Mouse (Mus musculus) 416B (cell line): ENCODE measurements around the gene Polr1c.
A peak's percentile ranks its signal among the peaks of the same experiment; 100 is the strongest.

ENCODE experiments used
- DNase-seq: peaks from one replicate; pipeline ENCODE4 v3.0.0; 2011; ENCODE audit warnings: low read depth

The Polr1c gene

GRCm38 (mm10) chr17:46265918-46266618, 18.2 kb upstream of the Polr1c start:
- peak; percentile 65 for DNase-seq

DNA sequence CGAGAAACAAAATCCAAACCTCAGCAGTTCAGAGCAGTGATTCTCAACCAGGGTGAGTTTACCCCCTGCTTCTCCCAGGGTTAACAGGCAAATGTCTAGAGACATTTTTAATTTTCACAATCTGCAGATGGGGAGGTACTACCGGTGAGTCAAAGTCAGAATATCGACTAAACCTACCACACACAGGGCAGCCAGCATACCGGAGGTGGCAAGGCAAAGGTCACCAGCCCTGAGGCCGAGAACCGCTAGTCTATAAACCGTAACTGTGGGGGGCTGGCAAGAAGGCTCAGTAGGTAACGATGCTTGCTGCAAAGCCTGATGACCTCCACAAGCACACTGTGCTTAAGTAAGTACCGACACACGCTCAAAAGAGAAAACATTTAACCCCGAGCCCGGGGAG, 17.6 kb upstream of the Polr1c start:
- DNase-seq = no peak

DNA sequence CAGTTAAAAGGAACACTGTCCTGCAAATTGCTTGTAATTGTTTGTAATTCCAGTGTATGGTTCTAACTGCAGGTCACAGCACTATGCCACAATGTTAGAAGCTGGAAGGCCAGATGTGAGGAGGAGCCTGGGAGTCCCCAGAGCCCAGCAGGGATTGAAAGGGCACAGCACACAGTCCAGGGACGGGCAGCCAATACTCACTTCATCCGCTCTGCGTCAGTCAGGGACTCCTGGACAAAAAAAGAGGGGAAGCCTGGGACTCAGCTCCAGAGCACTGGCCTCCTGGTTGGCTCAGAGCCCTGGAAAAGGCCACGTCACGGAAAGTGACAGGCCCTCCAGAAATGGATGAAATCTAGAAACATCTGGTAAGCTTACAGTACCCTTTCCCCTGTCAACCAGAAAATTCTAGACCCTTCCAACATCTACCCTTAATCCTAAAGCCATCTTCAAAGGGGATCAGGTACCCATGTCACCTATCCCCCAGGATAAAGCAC, 14.4 kb upstream of the Polr1c start:
- no peak for DNase-seq

GRCm38 (mm10) chr17:46259675-46260074, 11.8 kb upstream of the Polr1c start:
- DNase-seq = no peak

GRCm38 (mm10) chr17:46258279-46259053, 10.6 kb upstream of the Polr1c start:
- DNase-seq = no peak

DNA sequence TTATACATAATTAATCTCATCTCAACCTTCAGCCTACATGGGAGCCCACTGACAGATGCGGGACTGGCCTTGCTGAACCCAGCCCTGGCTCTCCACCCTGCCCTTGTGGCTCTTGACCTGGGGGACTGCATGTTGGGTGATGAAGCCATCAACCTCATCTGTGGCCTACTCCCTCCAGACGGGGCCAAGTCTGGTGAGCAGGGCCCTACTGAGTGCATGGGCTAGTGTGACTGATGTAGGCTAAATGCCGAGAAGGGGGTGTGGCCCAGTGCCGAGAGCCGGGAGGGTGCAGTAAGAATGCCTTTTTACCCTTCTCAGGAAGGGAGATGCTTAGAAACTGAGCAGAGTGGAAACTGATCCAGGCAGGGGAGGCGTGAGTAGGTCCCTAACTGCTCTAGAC, 7.3 kb upstream of the Polr1c start:
- no peak for DNase-seq

- no peak for DNase-seq
These were observed 6.3 kb upstream of the Polr1c start for GRCm38 (mm10) chr17:46254106-46254505.

DNA sequence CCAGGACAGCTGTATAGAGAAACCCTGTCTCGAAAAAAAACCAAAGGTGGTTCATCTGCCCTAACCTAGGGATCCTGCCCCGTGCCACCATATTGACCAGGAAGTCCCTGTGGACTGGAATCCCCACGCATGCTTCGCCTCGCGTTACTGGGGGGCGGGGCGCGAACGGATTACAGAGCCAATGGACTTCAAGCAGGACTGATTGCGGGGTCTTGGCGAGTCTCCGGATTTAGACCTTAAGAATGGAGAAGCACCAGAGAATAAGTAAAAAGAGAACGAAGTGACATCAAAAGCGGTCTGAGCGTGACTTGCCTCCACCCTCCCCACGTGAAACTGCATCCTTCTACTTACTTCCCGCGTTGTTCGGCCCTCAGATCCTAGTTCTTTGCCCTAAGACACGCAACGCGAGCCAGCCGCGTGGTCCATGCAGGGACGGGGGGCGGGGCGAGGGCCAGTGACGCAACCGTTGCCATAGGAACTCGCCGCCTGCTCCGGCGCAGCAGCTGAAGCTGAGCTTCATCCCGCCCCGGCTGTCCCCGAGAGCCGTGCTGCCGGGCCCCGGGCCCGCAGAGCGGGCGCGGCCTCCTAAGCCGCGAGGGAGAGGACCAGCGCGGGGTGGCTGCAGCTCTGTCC, 5.7 kb upstream of the Polr1c start, which contains the start of gene Lrrc73:
Gene Lrrc73, plus strand, starts transcription at position 80 of the 633 bp plus-strand sequence.
- peak; percentile 86 for DNase-seq

DNA sequence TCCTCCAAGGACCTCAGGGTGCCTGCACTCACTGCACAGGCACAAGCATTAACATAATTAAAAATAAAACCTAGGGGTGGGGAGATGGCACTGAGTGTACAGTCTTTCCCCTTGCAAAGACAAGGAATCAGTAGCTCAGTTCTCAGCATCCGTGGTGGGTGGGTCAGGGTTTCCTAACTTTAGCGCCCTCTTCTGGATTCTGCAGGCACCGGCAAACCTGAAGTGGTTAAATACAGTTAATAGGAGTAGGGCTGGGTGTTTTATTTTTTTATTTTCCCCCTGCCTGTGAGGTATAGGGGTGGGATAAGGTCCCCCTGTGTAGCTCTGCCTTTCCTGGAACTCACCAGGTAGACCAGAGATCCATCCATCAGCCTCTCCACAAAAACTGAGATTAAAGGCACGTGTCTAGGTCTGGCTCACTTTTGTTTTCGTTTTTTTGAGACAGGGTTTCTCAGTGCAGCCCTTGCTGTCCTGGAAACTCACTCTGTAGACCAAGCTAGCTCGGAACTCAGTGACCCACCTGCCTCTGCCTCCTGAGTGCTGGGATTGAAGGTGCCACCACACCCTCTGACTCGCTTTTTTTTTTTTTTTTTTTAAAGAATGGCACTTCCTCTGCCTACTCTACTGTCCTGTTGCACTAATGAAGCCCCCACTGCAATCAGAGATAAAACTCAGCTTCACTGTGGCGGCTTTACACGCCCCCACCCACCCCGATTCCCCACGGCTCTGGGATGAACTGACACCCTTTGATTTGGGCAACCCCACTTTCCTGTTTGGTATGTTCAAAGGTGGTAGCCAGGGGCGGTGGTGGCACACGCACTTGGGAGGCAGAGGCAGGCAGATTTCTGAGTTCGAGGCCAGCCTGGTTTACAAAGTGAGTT, 5.0 kb upstream of the Polr1c start:
- DNase-seq = peak; percentile 79

- peak; percentile 19 for DNase-seq
These were observed 3.3 kb upstream of the Polr1c start for GRCm38 (mm10) chr17:46251174-46251573.

- DNase-seq = no peak
These were observed 302 bp upstream of the Polr1c start for GRCm38 (mm10) chr17:46248189-46248522.

GRCm38 (mm10) chr17:46244579-46244978, 3.3 kb downstream of the Polr1c start:
- no peak for DNase-seq

DNA sequence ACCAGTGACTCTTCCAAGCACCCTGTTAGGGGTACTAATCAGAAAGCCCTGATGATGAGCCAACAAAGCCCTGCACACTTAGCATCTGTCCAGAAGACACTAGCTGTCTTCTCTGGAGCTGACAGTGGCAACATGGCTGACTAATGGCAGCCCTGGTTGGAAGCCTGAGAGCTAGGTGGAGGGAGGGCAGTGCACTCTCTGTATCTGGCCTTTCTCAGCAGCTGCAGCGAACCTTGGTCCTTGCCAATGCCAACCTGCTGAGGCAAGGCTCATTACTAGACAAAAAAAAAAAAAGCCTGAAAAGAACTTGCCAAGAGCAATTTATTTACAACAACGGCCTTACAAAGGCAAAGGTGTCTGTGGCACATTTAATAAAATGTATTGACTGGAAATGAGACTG, 4.2 kb downstream of the Polr1c start:
- no peak for DNase-seq

DNA sequence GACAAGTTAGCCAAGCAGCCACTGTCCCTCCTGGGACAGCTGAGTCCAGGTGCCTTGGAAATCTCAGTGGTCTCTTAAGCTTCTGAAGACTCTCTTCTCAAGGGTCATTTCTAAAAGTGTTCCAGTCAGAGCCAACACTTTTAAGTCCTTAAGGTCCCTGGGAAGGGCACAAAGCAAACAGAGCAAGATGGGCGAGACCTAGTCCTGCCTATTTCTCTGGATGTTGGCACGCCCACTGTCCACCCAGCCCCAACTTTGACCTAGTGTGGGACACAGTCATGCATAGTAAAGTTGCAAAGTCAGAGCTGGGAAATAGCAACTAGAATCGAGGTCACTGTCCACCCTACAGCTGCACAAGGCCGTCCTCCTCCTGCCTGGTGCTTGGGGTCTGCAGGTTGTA, 4.9 kb downstream of the Polr1c start:
- DNase-seq = no peak

- no peak for DNase-seq
These were observed 5.6 kb downstream of the Polr1c start for GRCm38 (mm10) chr17:46242274-46242673.

DNA sequence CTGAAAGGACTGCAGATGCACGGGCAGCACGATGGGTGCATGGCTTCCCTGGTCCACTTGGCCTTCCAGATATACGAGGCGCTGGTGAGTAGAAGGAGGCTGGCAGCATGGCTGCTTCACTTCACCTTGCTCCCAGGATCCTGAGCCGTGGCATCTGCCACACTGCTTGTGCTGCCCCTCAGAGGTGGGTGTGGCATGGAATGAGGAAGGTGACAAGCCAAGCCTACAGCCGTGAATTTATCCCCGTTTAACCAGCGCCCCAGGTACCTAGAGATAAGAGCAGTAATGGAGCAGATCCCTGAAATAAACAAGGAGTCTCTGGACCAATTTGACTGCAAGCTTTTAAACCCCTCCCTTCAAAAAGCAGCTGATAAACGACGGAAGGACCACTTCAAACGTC, 6.4 kb downstream of the Polr1c start:
- DNase-seq = no peak

- DNase-seq = no peak
These were observed 8.2 kb downstream of the Polr1c start for GRCm38 (mm10) chr17:46239516-46240114.

DNA sequence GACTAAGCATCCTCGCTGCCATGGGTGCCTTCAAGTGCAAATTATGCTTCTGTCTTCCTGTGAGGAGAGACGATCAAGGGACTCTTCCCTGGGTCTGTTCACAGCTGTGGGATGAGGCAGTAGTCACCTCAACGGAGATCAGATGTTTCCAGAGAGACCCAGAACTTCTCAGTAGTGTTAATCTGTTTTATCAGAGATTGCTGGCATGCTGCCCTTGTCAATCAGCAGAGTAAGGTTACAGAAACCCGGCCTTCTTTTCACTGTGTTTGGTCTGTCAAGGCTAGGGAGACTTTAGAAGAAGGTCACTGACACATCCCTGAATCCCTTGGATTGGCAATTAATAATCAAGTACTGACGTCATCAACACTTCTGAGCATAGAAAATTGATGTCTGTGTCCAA, 10.4 kb downstream of the Polr1c start:
- DNase-seq = no peak

GRCm38 (mm10) chr17:46237079-46237478, 10.8 kb downstream of the Polr1c start:
- no peak for DNase-seq

DNA sequence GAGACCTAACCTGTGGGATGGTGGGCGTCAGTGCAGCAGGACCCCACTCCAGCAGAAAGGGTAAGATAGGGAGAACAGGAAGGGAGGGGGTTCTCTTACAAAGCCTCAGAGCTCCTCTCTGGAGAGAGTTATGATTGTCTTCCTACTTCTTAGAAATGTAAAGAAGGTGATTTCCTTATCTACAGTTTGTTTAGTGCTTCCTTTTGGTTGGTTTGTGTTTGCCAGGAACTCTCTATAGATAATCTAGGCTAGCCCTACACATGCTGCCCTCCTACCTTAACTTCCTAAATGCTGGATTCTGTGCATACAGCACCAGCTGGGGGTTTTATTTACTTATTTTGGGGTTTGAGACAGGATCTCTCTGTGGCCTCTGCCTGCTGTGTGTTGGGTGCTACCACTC, 11.8 kb downstream of the Polr1c start:
- no peak for DNase-seq

DNA sequence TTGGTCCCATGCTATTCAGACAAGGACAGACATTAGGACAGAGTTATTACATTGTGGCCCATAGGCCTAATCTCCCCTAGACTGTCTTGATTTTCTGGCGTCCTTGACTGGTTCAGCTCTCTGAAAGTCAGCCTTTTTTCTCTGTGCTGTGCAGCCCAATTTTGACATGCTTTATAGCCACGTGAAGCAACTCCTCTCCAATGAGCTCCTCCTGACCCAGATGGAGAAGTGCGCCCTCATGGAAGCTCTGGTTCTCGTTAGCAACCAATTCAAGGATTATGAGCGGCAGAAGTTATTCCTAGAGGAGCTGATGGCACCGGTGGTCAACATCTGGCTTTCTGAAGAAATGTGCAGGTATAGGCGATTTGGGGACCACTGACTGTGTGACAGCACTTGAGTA, 20.3 kb downstream of the Polr1c start:
- DNase-seq = no peak

- DNase-seq = no peak
These were observed 26.3 kb downstream of the Polr1c start for GRCm38 (mm10) chr17:46221601-46222000.
